Mouse (Mus musculus) frontal cortex, adult (tissue): ENCODE measurements at regions not wholly inside any gene's neighbourhood (a gene's known extent, or its start where the extent isn't known, plus 50 kb on each side); places are given as distances from the start of the nearest gene placed in this dataset.

ENCODE experiments used
- ATAC-seq: cut with Nextera tagmentation; 2 replicates; pipeline ENCODE4 v1.9.2; 2017; ENCODE audit warnings: mild to moderate bottlenecking, moderate library complexity, mixed read lengths; ENCODE audit not compliant: low TSS enrichment

- ATAC-seq = no peak
Measured at GRCm38 (mm10) chr11:19659511-19659910, 264.7 kb upstream of the Spred2 start.

DNA sequence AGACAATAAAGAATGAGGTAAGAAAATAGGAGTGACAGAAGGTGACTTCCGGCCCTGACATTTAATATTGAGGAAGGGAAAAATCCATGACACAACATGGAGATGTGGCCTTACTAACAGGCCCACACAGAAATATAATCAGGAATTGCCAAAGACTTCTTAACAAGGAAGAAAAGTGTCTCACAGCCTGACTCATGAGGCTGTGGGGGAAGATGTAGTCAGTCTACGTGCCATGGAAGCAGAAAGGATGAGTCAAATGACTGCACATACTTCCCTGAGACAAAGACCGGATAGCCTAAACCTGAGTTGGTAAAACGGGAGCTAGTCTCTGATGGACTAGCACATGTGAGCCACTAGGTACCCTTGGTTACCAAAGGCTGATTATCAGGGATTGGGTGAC, 257.4 kb upstream of the Spred2 start:
- peak; percentile 94 for ATAC-seq

GRCm38 (mm10) chr11:19670853-19671530, 253.2 kb upstream of the Spred2 start:
- ATAC-seq = peak; percentile 82

DNA sequence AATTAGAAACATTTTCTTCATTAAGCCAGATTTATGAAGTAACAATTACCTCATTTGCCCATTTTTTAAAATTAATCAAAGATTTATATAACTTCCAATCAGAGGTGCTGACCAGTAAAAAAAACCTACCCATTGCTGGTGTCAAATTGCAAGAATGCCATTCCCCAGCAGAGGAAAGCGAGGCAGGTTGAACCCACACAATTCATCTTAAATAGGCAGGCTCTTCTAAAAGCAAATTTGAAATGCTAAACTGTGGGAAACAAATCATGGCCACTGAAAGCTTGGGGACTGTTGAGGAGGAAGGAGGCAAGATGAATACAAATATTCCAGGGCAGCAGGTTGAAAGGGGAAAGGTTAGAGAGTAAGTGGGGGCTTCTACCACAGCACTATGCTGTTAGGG, 251.2 kb upstream of the Spred2 start:
- no peak for ATAC-seq

- no peak for ATAC-seq
Measured at GRCm38 (mm10) chr11:19676514-19676913, 247.7 kb upstream of the Spred2 start.

GRCm38 (mm10) chr11:19679041-19679440, 245.1 kb upstream of the Spred2 start:
- no peak for ATAC-seq

DNA sequence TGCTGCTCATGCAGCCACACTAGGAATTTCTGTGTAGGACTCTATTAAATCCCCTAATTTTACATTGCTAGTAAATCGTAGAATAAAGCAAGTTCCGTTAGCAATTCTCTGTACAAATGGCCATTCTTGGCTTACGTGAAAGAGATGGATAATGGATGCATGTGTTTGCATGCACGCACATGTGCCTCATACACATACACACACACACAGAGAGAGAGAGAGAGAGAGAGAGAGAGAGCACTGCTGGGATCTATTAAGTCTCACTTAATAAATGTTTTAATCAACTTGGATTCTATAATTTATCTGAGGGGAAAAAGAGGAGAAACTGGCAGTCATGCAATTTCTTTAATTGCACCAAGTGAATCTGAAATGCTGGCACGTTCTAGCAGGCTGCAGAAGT, 244.5 kb upstream of the Spred2 start:
- no peak for ATAC-seq

DNA sequence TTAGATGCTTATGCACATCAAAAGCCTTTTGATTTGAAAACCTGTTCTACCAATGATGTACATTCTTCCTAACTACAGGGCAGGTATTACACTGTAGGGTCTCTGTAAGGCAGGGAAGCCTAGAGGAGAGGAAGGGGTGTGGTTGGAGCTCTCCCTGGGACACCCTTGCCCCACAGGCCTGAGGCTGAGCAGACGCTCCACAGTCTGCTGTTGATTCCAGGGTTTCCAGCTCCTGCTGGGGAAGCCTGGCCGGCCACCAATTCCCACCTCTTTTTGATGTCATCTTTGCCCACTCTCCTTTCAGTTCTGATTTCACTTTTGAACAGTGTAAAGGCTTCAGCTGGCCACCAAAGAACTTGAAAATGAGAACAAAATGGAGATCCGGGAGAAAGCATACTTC, 223.0 kb upstream of the Spred2 start:
- no peak for ATAC-seq

DNA sequence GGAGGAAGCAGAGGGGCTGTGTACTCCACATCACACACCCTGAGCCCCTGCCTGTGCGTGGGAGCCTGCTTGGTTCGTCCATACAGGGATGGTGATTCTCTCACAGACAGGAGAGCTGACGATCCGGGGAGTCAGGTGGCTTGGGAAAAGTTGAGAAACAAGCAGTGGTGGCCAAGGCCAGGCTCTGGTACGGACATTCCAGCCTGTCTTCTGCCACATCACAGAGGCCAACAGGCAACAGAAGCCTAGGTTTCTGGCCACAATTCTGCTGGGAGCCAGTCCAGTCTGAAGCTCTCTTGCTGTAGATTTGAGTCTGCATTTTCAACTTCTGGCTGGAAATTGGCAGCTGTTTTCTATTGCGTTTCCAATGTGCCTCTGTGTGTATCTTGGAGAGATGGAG, 215.4 kb upstream of the Spred2 start:
- ATAC-seq = no peak

DNA sequence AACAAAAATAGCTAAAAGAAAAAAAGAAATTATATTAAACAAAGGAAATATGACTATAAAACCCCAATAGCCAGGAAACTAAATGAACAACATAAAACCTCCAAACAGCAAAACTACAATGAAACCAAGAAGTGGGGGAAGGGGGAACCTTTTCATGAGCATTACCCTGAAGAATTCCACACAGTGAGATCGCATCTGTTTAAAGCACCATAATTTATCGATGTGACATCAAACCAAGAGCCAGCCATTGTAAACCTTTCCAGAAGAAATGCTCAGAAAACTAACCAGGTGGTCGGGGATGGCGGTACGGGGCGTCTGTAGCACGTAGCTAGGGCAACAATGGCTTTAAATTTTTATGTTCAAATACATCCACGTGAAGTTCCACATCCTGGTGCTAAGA, 214.8 kb upstream of the Spred2 start:
- no peak for ATAC-seq

- peak; percentile 13; the same call in 1 of the 2 replicates for ATAC-seq
Measured at GRCm38 (mm10) chr11:19713091-19713490, 211.1 kb upstream of the Spred2 start.

GRCm38 (mm10) chr11:19713597-19713996, 210.6 kb upstream of the Spred2 start:
- peak; percentile 34; the same call in 1 of the 2 replicates for ATAC-seq

- no peak; the same call in 1 of the 2 replicates for ATAC-seq
Measured at GRCm38 (mm10) chr11:19714211-19714610, 210.0 kb upstream of the Spred2 start.

GRCm38 (mm10) chr11:19714888-19715595, 209.1 kb upstream of the Spred2 start:
- ATAC-seq = no peak

DNA sequence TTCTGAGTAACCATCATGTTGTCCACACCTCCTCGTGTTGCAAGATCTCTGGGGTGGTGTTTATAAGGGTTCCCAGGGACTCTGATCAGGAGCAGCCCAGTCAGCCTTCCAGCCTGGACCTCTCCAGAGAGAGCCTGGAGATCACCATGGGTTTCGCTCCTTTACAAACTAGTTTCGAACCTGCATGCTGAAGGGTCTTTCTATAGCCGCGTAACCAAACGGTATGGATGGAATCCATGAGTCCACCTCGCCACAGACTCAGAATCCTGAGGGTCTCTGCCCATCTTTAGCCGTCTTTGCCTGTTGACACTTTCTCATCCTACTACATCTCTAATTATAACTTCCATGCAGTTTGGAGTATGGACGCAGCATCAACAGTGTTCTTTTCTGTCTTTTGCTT, 206.0 kb upstream of the Spred2 start:
- no peak for ATAC-seq

DNA sequence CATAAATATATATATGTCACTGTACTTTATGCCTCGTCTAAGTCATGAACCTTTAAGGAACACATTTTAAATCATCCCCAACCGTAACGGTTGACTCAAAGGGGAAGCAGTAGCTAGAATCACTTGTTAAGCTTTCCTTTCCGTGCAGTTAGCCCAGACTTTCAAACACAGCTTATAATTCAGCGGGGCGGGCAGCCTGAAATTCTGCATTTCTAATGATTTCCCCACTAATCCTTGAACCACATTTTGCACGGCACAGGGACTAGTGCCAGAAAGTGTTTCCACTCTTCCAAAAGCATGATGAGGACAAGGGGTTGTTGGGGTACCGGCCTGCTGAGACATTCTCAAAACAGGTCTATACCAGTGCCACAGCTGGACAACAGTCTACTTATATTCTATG, 195.1 kb upstream of the Spred2 start:
- no peak for ATAC-seq

- ATAC-seq = no peak
Measured at GRCm38 (mm10) chr11:19730747-19731146, 193.4 kb upstream of the Spred2 start.

GRCm38 (mm10) chr11:19736076-19736475, 188.1 kb upstream of the Spred2 start:
- ATAC-seq = no peak

DNA sequence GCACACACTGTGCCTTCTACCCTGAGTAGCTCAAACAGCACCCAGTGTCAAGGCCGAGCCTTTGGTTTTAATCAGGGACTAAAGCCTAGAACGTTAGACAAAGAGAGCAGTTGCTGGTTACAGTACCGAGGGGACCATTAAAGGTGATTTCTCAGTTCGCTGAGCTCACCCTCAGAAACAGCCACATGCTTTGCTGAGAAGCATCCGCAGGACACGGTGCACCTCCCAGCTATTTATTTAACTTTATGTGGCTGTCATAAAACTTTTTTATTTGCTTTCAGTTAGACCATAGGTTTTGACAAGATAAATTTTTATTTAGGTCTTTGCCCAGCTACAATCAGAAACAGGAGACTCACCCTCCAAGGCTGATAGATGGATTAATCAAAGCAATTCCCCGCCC, 187.2 kb upstream of the Spred2 start:
- no peak for ATAC-seq

DNA sequence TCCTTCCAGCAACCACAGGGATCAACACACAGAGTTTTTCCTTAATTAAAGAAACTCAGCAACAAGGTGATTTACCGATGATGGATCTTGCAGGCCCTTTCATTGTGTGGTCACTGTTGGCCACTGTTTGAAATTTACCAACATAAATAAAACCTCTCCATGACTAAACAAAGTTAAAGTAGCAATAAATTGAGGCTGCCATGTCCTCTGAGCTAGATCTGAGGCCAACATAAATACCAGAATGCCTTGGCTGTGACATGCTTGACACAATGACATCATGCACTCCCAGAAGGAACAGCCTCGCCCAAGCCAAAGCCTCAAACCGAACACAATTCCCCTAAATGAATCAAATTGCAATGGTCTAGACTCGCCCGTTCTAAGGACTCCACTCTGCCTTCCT, 186.8 kb upstream of the Spred2 start:
- no peak for ATAC-seq

- ATAC-seq = no peak
Measured at GRCm38 (mm10) chr11:19737807-19738206, 186.4 kb upstream of the Spred2 start.

- no peak for ATAC-seq
Measured at GRCm38 (mm10) chr11:19739527-19740151, 184.5 kb upstream of the Spred2 start.

DNA sequence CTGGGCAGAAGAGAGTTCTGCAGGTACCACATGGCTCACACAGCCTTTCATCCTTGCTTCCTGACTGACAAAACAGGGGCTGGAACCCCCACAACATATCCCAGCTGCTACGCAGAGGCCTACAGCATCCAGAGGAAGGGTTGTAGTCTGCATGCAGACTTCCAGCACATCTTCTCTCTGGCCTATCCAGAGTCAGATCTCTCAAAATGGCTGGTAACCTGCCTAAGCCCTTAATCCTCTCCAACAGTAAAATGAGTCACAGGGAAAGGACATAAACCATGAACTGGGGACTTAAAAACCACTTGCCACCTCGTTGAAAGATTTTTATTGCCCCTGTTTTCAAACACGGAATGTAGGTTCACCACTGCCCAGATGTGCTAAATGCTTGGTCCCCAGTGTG, 183.6 kb upstream of the Spred2 start:
- ATAC-seq = no peak
